Mouse (Mus musculus) testis, adult 2 months (tissue): ENCODE results near the gene Ptges3.

ENCODE experiments used
- CTCF ChIP-seq: fragments of 200-500 bp; IDR thresholded peaks from 2 replicates; pipeline ENCODE4 v1.5.1; 2012; ENCODE audit warnings: low read depth, mild to moderate bottlenecking, inconsistent platforms, low read length, moderate library complexity; ENCODE audit not compliant: control insufficient read depth, insufficient read depth, insufficient replicate concordance
- POLR2A ChIP-seq: fragments of 200-500 bp; IDR thresholded peaks from 2 replicates; pipeline ENCODE4 v1.6.1; 2012; ENCODE audit warnings: low read depth, mild to moderate bottlenecking, inconsistent platforms, low read length, moderate library complexity; ENCODE audit not compliant: control insufficient read depth

DNA sequence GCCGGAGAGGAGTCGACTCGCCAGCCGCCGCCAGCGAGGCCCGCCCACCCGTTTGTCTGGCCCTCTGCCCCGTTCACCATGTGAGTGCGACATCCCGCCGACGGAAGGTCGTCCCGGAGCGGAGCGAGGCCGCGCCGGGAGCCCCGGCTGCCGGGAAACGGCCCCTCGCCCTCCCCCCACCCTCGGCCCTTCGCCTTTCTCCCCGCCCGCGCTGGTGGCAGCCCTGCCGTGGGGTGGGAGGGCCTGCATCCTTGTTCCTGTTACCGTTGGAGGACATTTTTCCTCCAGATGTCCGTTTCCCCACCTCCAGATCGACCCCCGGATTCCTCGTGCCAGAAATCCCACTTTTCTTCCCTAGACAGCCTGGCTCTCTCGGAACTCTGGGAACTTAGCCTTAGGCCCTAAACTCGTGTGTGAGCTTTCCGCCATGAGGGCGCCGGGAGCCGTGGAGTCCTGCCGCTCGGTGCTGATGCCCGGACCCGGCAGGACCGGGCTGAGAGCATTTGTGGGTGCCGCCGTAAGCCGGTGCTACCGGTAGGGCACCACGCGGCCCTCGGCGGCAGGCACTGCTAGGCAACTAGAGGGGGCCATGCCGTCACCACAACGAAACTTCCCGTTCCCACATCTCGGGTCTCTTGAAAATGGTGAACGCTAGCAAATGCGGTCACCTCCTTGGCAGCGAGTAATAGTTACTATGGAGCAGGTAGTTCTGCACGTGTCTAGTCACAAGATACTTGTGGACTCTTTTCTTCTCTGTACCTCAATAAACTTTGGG is 640 bp downstream of the Ptges3 start:
- TF ChIP-seq POLR2A (peak; percentile 16; the same call in 1 of the 2 replicates), CTCF (no peak)
